Mouse (Mus musculus): ENCODE measurements around the gene Phf14.

- TF ChIP-seq USF1 (IDR thresholded peaks at IDR 0.05; ENCODE audit: low read depth, low read length) (no peak), HCFC1 (IDR thresholded peaks at IDR 0.05; ENCODE audit: low read depth, low read length) (no peak), MAFK (IDR thresholded peaks at IDR 0.05; ENCODE audit: borderline replicate concordance, low read depth, low read length) (no peak), CTCF (IDR thresholded peaks at IDR 0.05 in 2 of 3, conservative IDR thresholded peaks at IDR 0.05 in 1 of 3; ENCODE audit: control insufficient read depth in 1 of 3, insufficient read depth in 1 of 3, low read depth in 2 of 3, low read length in 3 of 3, poor library complexity in 1 of 3, severe bottlenecking in 1 of 3) (no peak), POLR2AphosphoS5 (IDR thresholded peaks at IDR 0.05; ENCODE audit: borderline replicate concordance, low read depth, low read length) (no peak), MXI1 (IDR thresholded peaks at IDR 0.05; ENCODE audit: low read depth, low read length) (no peak), POLR2A (IDR thresholded peaks at IDR 0.05; ENCODE audit: control insufficient read depth in 1 of 2, insufficient read depth in 1 of 2, low read depth in 1 of 2, low read length in 2 of 2, poor library complexity in 1 of 2) (no peak), TCF12 (IDR thresholded peaks at IDR 0.05; ENCODE audit: low read depth, low read length) (no peak), ETS1 (IDR thresholded peaks at IDR 0.05; ENCODE audit: low read depth, low read length) (no peak), E2F4 (IDR thresholded peaks at IDR 0.05; ENCODE audit: borderline replicate concordance, low read depth, low read length) (no peak), MYB (IDR thresholded peaks at IDR 0.05; ENCODE audit: low read depth, low read length) (no peak), NRF1 (IDR thresholded peaks at IDR 0.05; ENCODE audit: insufficient read depth, low read depth, low read length, poor library complexity, severe bottlenecking) (no peak), ELF1 (IDR thresholded peaks at IDR 0.05; ENCODE audit: low read depth, low read length) (no peak), RAD21 (IDR thresholded peaks at IDR 0.05; ENCODE audit: low read depth, low read length) (no peak)
Observed at GRCm38 (mm10) chr6:12095716-12096115, 188.1 kb downstream of the Phf14 start.
